Mouse (Mus musculus) spleen, adult 2 months (tissue): ENCODE measurements around the gene Lin37. TPM values are rescaled to one million over a fixed set of nuclear protein-coding genes. Genes with fewer than 3 reads are reported as not detected.

Experiments
- DNase-seq, 2 experiments: peaks; one replicate each; pipeline versions ENCODE4 v3.0.0 to v3.0.0-alpha.2; 2012 to 2021; ENCODE audit warnings: low spot score in 2 of 2, low read depth in 1 of 2
- H3K27ac ChIP-seq: fragments of 200-500 bp; 2 replicates; pipeline ENCODE4 v1.5.1; 2012; ENCODE audit warnings: low read length, inconsistent platforms; ENCODE audit not compliant: insufficient read depth
- H3K27me3 ChIP-seq: fragments of 200-500 bp; 2 replicates; pipeline ENCODE4 v1.6.1; 2012; ENCODE audit warnings: mild to moderate bottlenecking, moderate library complexity, low read length, inconsistent platforms; ENCODE audit not compliant: control insufficient read depth, insufficient read depth
- H3K36me3 ChIP-seq: fragments of 200-500 bp; 2 replicates; pipeline ENCODE4 v1.6.1; 2012; ENCODE audit warnings: mild to moderate bottlenecking, low read length, inconsistent platforms; ENCODE audit not compliant: control insufficient read depth, insufficient read depth
- H3K4me1 ChIP-seq: fragments of 200-500 bp; 2 replicates; pipeline ENCODE4 v1.6.1; 2011; ENCODE audit warnings: inconsistent platforms; ENCODE audit not compliant: control insufficient read depth, insufficient read depth, insufficient read length
- H3K4me3 ChIP-seq: fragments of 200-500 bp; 2 replicates; pipeline ENCODE4 v1.5.1; 2011; ENCODE audit warnings: mild to moderate bottlenecking, inconsistent platforms; ENCODE audit not compliant: insufficient read depth, insufficient read length; ENCODE audit errors: extremely low read depth
- CTCF ChIP-seq: fragments of 200-500 bp; IDR thresholded peaks from 2 replicates; pipeline ENCODE4 v1.5.1; 2011; ENCODE audit warnings: mild to moderate bottlenecking, inconsistent platforms; ENCODE audit not compliant: insufficient read depth, insufficient read length, insufficient replicate concordance; ENCODE audit errors: extremely low read depth
- POLR2A ChIP-seq: fragments of 200-500 bp; IDR thresholded peaks from 2 replicates; pipeline ENCODE4 v1.6.1; 2011; ENCODE audit warnings: low read depth, low read length, inconsistent platforms
- WGBS: fragments of 180-500 bp; shearing (Covaris S2); methylation state at CpG from one replicate; pipeline ENCODE4 v1.1.7; 2018; 5-methylcytosine and 5-hydroxymethylcytosine counted together
- polyA plus RNA-seq: library from polyadenylated mRNA; depleted of rRNA; stranded (reverse); fragments of >200 nt; gene quantifications from 2 replicates; pipeline ENCODE4 v1.2.3, GENCODE M21; 2012; rRNA removed

Gene Lin37
- polyA plus RNA-seq, 1 experiment, result 34.9 TPM

DNA sequence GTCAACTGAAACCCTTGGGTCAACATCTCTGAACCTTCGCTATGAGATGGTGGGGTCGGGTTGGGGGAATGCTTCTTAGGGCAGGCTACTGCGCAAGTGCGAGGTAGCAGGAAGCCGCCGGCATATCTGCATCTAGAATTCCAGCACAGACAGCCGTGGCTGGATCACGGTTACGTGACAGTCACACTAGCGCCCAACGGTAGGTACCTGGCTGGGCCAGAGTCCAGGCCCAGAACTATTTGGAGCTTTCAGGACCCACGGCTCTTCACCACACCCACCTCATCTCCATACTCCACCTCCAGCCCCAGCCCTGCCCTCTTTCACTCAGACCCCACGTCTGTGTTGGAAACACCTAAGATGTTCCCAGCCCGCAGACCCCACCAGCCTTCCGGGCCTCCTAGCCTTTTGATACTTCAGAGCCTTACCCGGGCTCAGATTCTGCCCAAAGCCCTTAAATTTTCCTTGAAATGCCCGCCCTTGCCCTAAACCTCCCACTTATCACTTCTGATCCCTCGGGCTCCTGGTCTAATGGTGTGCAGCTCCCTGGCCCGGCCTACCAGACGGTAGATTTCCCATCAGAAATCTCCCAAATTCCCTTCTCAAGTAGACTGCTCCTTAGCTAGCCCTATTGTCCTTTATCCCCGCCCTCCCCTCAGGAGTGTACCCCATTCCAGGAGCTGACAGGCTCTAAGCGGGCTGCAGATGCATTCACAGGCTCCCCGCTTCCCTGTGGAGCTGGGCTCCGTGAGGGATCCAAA lies 44.5 kb downstream of the Lin37 start:
- 76% methylated on average over 24 of the region's 24 CpGs for WGBS
- Histone ChIP-seq H3K4me1 (no peaks in the 10 kb centered on the region), H3K27me3 (no peaks in the 10 kb centered on the region), H3K36me3 (no peaks in the 10 kb centered on the region), H3K4me3 (no peak overlapping the region), H3K27ac (no peak overlapping the region)
- DNase-seq, result no peak
- TF ChIP-seq POLR2A, result no peak

DNA sequence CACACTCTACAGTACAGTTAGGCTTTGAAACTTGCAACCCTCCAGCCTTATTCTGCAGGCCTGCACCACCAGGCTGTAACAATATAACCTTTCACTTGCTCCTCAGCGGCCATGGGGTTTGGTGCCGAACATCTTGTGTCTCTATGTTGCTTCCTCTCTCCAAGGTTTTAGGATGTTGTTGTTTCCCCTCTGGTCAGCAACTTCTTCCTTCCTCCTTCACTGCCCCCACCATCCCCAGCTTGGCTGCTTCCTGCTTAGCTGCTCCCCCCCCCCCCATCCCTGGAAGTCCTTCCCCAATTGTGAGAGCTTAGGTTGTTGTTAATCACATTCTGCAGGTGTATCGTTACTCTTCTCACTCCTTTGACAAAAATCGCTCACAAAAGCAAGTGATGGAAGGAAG lies 51.6 kb downstream of the Lin37 start:
- no peak for DNase-seq
- WGBS, result 23% methylated on average over 4 of the region's 4 CpGs
- Histone ChIP-seq H3K27ac (no peak overlapping the region), H3K36me3 (no peaks in the 10 kb centered on the region), H3K4me1 (no peaks in the 10 kb centered on the region), H3K4me3 (no peak overlapping the region), H3K27me3 (no peaks in the 10 kb centered on the region)
- TF ChIP-seq POLR2A (no peak), CTCF (no peak)

Other genes starting within 250 kb of the Lin37 start
- 14.7 and 21.1 TPM in 2 replicates for gene Syne4, start 245.0 kb downstream of the Lin37 start, polyA plus RNA-seq
- gene E130208F15Rik, start 238.1 kb downstream of the Lin37 start, polyA plus RNA-seq, result 0.58 and 0.89 TPM in 2 replicates
- gene Sdhaf1, start 235.9 kb downstream of the Lin37 start, polyA plus RNA-seq, result 13.4 and 25.8 TPM in 2 replicates
- gene Lrfn3, start 197.1 kb downstream of the Lin37 start, polyA plus RNA-seq, result 2.7 and 3.2 TPM in 2 replicates
- gene Tyrobp, start 146.1 kb downstream of the Lin37 start, polyA plus RNA-seq, result 569 and 738 TPM in 2 replicates
- 178 and 278 TPM in 2 replicates for gene Hcst, start 140.0 kb downstream of the Lin37 start, polyA plus RNA-seq
- 55.1 and 70.8 TPM in 2 replicates for gene Nfkbid, start 138.1 kb downstream of the Lin37 start, polyA plus RNA-seq
- 1.9 and 2.3 TPM in 2 replicates for gene Aplp1, start 114.3 kb downstream of the Lin37 start, polyA plus RNA-seq
- gene Kirrel2, start 102.1 kb downstream of the Lin37 start, polyA plus RNA-seq, result 0.14 and 0.49 TPM in 2 replicates
- 1.8 and 2.4 TPM in 2 replicates for gene Nphs1, start 101.5 kb downstream of the Lin37 start, polyA plus RNA-seq
- gene Prodh2, start 66.2 kb downstream of the Lin37 start, polyA plus RNA-seq, result 0.04 TPM in 1 of 2 replicates, not detected in the other
- gene Arhgap33, start 24.8 kb downstream of the Lin37 start, polyA plus RNA-seq, result 18.4 and 26.5 TPM in 2 replicates
- 10.7 and 12.1 TPM in 2 replicates for gene Hspb6, start 7.7 kb downstream of the Lin37 start, polyA plus RNA-seq
- 8.5 and 10.8 TPM in 2 replicates for gene Proser3, start 7.5 kb downstream of the Lin37 start, polyA plus RNA-seq
- gene U2af1l4, start 3.5 kb upstream of the Lin37 start, polyA plus RNA-seq, result 31.6 and 36.5 TPM in 2 replicates
- 3.1 and 4.4 TPM in 2 replicates for gene Gm49396, start 3.5 kb upstream of the Lin37 start, polyA plus RNA-seq
- 85.2 and 86.9 TPM in 2 replicates for gene Psenen, start 3.8 kb upstream of the Lin37 start, polyA plus RNA-seq
- 17.0 and 19.0 TPM in 2 replicates for gene Igflr1, start 5.6 kb upstream of the Lin37 start, polyA plus RNA-seq
- 59.7 and 71.7 TPM in 2 replicates for gene Kmt2b, start 28.9 kb upstream of the Lin37 start, polyA plus RNA-seq
- 10.2 and 10.3 TPM in 2 replicates for gene Zbtb32, start 39.1 kb upstream of the Lin37 start, polyA plus RNA-seq
- 0.88 and 1.2 TPM in 2 replicates for gene Upk1a, start 53.0 kb upstream of the Lin37 start, polyA plus RNA-seq
- 116 and 120 TPM in 2 replicates for gene Cox6b1, start 66.3 kb upstream of the Lin37 start, polyA plus RNA-seq
- gene Etv2, start 76.0 kb upstream of the Lin37 start, polyA plus RNA-seq, result not detected in 2 replicates
- 56.5 and 74.5 TPM in 2 replicates for gene Rbm42, start 90.5 kb upstream of the Lin37 start, polyA plus RNA-seq
- 13.3 and 18.5 TPM in 2 replicates for gene Haus5, start 105.2 kb upstream of the Lin37 start, polyA plus RNA-seq
- not detected in 2 replicates for gene Pmis2, start 111.8 kb upstream of the Lin37 start, polyA plus RNA-seq
- gene 2200002J24Rik, start 139.1 kb upstream of the Lin37 start, polyA plus RNA-seq, result 0.41 and 0.63 TPM in 2 replicates
- gene Atp4a, start 152.4 kb upstream of the Lin37 start, polyA plus RNA-seq, result 0.90 and 1.0 TPM in 2 replicates
- 103 and 107 TPM in 2 replicates for gene Tmem147, start 169.7 kb upstream of the Lin37 start, polyA plus RNA-seq
- gene Gapdhs, start 183.8 kb upstream of the Lin37 start, polyA plus RNA-seq, result 0.12 TPM in 1 of 2 replicates, not detected in the other
- 0.47 and 0.97 TPM in 2 replicates for gene Sbsn, start 191.6 kb upstream of the Lin37 start, polyA plus RNA-seq
- 1.1 and 1.5 TPM in 2 replicates for gene Dmkn, start 203.9 kb upstream of the Lin37 start, polyA plus RNA-seq
- not detected in 2 replicates for gene Krtdap, start 228.1 kb upstream of the Lin37 start, polyA plus RNA-seq